Mouse (Mus musculus) megakaryocyte, embryonic 14.5 days (primary cell): ENCODE measurements at regions not wholly inside any gene's neighbourhood (a gene's known extent, or its start where the extent isn't known, plus 50 kb on each side); places are given as distances from the start of the nearest gene placed in this dataset.

Experiments
- H3K27me3 ChIP-seq: replicated peaks from 2 replicates; pipeline ENCODE3; 2012; ENCODE audit warnings: inconsistent platforms
- H3K36me3 ChIP-seq: replicated peaks from 2 replicates; pipeline ENCODE3; 2012; ENCODE audit warnings: low read length, inconsistent platforms, mixed read lengths
- H3K4me1 ChIP-seq: 2 replicates; pipeline ENCODE4 v1.6.1; 2012; ENCODE audit warnings: inconsistent platforms
- H3K4me3 ChIP-seq: replicated peaks from 2 replicates; pipeline ENCODE3; 2012; ENCODE audit warnings: moderate library complexity, mild to moderate bottlenecking, inconsistent platforms
- H3K9me3 ChIP-seq: 2 replicates; pipeline ENCODE4 v1.6.1; 2012; ENCODE audit warnings: inconsistent platforms
- FLI1 ChIP-seq: IDR thresholded peaks from 2 replicates; pipeline ENCODE4 v1.6.1; 2012; ENCODE audit warnings: low read length, inconsistent platforms, mixed read lengths
- GATA1 ChIP-seq: IDR thresholded peaks from 3 replicates; pipeline ENCODE4 v1.6.1; 2012; ENCODE audit warnings: mixed read lengths, low read length, inconsistent platforms, borderline replicate concordance

DNA sequence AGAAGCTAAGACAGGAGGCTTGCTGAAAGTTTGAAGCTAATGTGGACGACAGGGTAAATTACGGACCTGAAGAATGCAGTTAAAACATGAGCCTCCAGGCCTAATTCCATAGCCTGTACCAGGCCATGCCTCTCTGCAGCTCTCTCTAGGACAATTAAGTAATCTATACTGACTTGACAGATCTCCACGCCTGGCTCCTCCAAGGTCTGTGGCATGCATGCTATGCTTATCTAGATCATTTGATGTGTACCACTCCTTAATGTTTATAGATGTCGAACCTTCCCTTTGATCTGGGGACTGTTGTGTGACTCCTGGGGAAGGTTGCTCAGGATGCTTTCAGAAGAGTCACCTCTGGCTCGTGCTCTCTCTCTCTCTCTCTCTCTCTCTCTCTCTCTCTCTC lies 62.2 kb upstream of the Cd55 start:
- Histone ChIP-seq H3K4me3 (no peak overlapping the region), H3K4me1 (peaks cover 47% of the 10 kb centered on the region), H3K36me3 (peaks cover 3% of the 10 kb centered on the region), H3K9me3 (no peaks in the 10 kb centered on the region), H3K27me3 (no peaks in the 10 kb centered on the region)
- no peak for TF ChIP-seq GATA1
- no peak for TF ChIP-seq FLI1

DNA sequence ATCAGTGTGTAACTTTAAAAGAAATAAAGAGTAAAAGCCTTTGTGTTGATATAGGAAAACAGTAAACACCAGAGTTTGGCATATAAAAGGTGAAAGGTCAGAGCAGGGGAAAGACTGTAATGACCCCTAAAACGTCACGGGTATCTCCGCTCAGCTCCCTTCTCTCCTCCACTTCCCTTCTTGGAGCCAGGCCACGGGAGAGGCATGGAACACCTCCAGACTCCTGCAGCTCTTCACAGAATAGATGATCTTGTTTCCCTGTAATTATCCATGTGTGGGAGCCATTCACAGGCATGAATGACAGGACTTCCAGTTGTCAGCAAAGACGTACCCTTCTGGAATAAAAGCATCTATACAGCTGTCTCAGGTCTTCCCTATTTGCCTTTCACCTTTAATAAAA lies 55.3 kb upstream of the Cd55 start:
- no peak for TF ChIP-seq GATA1
- TF ChIP-seq FLI1: no peak
- peaks cover 83% of the 10 kb centered on the region for H3K4me1 ChIP-seq
- no peaks in the 10 kb centered on the region for H3K9me3 ChIP-seq
- H3K4me3 ChIP-seq: no peak overlapping the region
- H3K36me3 ChIP-seq: no peaks in the 10 kb centered on the region
- H3K27me3 ChIP-seq: no peaks in the 10 kb centered on the region

DNA sequence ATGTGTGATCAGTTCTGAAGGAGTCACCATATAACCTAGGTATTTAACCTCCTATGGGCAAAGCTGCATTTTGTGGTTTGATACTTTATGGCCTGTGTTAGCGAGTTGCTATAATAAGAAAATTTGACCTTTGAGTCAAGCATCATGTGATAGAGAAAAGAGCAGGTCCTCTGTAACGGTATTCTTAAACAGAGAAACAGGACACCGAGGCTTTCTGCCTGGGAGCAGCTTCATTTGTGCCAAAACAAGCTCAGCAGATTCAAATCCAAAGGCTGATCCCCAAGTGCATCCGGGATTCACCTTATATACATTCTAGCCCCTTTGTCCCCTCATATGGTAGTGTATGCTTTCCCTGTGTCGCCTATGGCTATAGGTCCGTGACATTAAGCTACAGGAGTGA lies 54.1 kb upstream of the Cd55 start:
- Histone ChIP-seq H3K36me3 (no peaks in the 10 kb centered on the region), H3K4me1 (peaks cover 84% of the 10 kb centered on the region), H3K4me3 (no peak overlapping the region), H3K27me3 (no peaks in the 10 kb centered on the region), H3K9me3 (no peaks in the 10 kb centered on the region)
- TF ChIP-seq GATA1: no peak

DNA sequence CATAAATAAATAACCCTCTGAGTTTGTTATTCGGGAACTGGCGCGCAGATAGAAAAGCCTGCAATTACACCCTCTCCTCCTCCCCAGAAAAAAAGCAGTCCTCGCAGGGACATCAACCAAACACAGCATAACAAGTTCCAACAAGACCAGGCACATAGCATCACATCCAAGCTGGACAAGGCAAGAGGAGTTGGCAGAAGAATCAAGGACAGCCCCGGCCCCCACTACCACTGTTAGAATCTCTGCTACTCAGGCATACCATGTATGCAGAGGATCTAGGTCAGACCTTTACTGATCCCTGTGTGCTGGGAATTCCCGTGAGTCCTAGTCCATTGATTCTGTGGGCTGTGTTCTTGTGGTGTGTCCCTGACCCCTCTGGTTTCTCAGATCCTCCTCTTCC lies 52.8 kb upstream of the Cd55 start:
- Histone ChIP-seq H3K4me3 (no peak overlapping the region), H3K4me1 (peaks cover 87% of the 10 kb centered on the region), H3K27me3 (no peaks in the 10 kb centered on the region), H3K9me3 (no peaks in the 10 kb centered on the region), H3K36me3 (no peaks in the 10 kb centered on the region)
- no peak for TF ChIP-seq GATA1
- TF ChIP-seq FLI1: no peak

DNA sequence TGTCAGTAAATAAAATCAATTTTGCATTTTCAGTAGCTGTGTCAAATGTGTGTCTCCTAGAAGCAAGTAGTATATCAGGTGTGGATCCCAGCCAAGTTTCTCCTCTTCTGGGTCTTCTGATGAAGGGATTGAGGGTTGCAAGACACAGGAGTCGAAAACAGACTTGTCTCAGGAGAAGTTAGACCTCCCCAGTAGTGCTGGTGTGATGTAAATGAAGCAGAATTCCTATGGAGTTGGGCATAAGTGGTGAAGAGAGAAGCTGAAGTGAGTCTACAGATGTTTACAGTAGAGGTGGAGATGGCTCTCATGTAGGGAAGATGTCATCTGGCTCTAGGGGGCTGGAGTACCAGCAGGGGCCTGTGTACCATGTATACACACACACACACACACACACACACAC lies 50.9 kb upstream of the Cd55 start:
- no peaks in the 10 kb centered on the region for H3K9me3 ChIP-seq
- no peaks in the 10 kb centered on the region for H3K27me3 ChIP-seq
- no peaks in the 10 kb centered on the region for H3K36me3 ChIP-seq
- H3K4me1 ChIP-seq: peaks cover 96% of the 10 kb centered on the region
- peak overlapping the region; percentile 48 for H3K4me3 ChIP-seq
- TF ChIP-seq FLI1: no peak
- TF ChIP-seq GATA1: no peak

DNA sequence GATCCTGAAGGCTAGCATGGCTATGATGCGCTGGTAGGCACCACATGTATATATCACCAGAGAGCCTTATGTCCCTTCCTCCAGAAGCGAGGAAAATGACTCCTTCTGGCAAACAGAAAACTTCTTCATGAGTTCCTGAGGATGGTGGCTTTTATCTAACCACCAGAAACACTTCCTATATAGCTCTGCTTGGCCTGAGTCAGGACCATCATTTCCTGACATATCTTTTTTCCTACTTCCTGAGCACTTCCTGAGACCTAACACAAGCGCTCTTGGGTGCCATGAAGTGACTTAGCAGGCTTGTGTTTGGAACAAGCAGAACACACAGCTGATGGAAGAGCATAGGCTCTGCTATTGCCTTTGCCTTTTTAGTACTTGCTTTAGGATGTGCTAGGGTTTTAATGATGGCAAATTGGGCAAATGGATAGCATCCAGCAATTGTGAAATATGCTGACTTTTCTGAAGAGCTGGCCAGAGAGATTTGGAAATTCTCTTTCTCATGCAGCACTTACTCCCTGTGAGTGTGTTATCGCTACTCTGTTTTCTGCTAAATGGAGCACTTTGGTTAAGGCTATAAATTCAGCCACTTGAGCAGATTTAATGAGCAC lies 50.4 kb upstream of the Cd55 start:
- H3K36me3 ChIP-seq: no peaks in the 10 kb centered on the region
- peak overlapping the region; percentile 71 for H3K4me3 ChIP-seq
- TF ChIP-seq GATA1 (peak; percentile 77; the same call in 2 of the 3 replicates), FLI1 (no peak)
- H3K27me3 ChIP-seq: no peaks in the 10 kb centered on the region
- no peaks in the 10 kb centered on the region for H3K9me3 ChIP-seq
- peaks cover 100% of the 10 kb centered on the region for H3K4me1 ChIP-seq
